Mouse (Mus musculus): ENCODE measurements around the gene Eml6. TPM values are rescaled to one million over a fixed set of nuclear protein-coding genes. Genes with fewer than 3 reads are reported as not detected.
"Not testable (repeated sequence)": the region's sequence is repeated elsewhere in the genome, so short reads cannot be mapped to it uniquely, and the experiment has no call there.

The Eml6 gene
- polyA plus RNA-seq, 1 experiment from 2014 or later, result 0.57 TPM

DNA sequence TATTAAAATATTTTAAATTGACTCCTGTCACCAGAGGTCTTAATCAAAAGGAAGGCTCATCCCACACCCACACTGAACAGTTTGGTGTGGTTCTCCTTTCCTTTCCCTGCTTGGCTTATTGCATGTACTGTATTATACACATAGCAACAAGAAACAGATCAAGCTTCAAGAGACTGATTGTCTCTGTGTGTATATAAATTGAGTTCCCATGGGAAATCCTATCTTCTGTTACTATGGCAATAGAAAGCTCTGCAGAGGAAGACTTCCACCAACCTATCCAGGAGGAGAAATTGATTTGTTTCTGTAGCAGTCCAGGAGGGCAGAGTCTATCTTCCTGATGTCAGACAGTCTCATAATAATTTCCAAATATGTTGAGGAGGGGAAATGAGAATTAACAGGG, 116.5 kb downstream of the Eml6 start:
- no peaks in the 10 kb centered on the region for H3K9me3 ChIP-seq (replicated peaks)
- ATAC-seq (replicated peaks; ENCODE audit: insufficient number of reproducible peaks, insufficient read depth, low FRiP score, low read depth), result no peak
- no peak overlapping the region for H3K4me2 ChIP-seq
- no peaks in the 10 kb centered on the region for H3K36me3 ChIP-seq
- no peak overlapping the region for H3K27ac ChIP-seq
- no peaks in the 10 kb centered on the region for H3K27me3 ChIP-seq
- H3K4me1 ChIP-seq (replicated peaks), result no peaks in the 10 kb centered on the region
- no peak overlapping the region for H3K4me3 ChIP-seq
- no peak overlapping the region for H3K9ac ChIP-seq

DNA sequence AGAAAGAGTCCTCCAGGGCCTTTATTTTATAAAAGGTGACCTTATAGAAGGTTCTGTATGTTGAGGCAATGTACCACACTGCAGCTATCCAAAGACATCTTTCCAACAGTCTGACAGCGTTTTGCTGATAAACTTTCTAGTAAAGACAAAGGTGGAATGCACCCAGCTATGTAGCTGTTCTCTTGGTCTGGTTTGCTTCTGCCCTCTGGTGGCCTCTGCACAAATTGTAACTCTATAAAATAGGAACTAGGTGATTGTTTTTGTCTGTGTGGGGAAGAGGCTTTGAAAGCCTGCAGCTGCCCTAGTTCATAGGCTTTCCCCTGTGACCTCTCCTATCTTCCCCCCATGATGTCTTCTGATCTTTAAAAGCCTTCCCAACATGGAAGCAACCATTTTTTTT, 140.7 kb downstream of the Eml6 start:
- no peaks in the 10 kb centered on the region for H3K9me3 ChIP-seq (replicated peaks)
- no peak overlapping the region for H3K4me2 ChIP-seq
- ATAC-seq (replicated peaks; ENCODE audit: insufficient number of reproducible peaks, insufficient read depth, low FRiP score, low read depth), result no peak
- H3K36me3 ChIP-seq, result no peaks in the 10 kb centered on the region
- no peaks in the 10 kb centered on the region for H3K4me1 ChIP-seq (replicated peaks)
- H3K4me3 ChIP-seq, result no peak overlapping the region
- no peak overlapping the region for H3K9ac ChIP-seq
- no peaks in the 10 kb centered on the region for H3K27me3 ChIP-seq
- H3K27ac ChIP-seq, result no peak overlapping the region
- WGBS, result 0% methylated on average over 1 of the region's 1 CpGs

DNA sequence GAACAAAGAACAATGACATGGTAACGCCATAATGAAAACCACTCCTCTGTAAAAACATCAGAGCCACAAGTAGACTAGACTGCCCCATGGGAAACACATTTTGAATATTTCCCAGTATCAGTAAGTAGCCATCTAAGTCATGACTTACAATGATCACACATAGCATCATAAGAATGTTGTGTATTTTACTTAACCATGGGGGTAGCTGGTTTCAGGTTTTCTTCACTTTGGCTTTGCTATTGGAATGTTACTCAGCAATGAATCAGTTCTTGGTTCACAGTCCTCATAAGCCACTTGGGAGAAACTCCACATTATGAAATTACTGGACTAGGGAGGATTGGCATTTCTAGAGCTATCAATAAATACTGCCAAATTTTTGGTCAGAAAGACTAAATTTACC, 141.5 kb downstream of the Eml6 start:
- no peak overlapping the region for H3K4me2 ChIP-seq
- H3K9ac ChIP-seq, result no peak overlapping the region
- WGBS, result 72% methylated on average over 1 of the region's 1 CpGs
- no peaks in the 10 kb centered on the region for H3K36me3 ChIP-seq
- no peaks in the 10 kb centered on the region for H3K4me1 ChIP-seq (replicated peaks)
- ATAC-seq (replicated peaks; ENCODE audit: insufficient number of reproducible peaks, insufficient read depth, low FRiP score, low read depth), result no peak
- H3K9me3 ChIP-seq (replicated peaks), result no peaks in the 10 kb centered on the region
- H3K27me3 ChIP-seq, result no peaks in the 10 kb centered on the region
- no peak overlapping the region for H3K27ac ChIP-seq
- H3K4me3 ChIP-seq, result no peak overlapping the region

DNA sequence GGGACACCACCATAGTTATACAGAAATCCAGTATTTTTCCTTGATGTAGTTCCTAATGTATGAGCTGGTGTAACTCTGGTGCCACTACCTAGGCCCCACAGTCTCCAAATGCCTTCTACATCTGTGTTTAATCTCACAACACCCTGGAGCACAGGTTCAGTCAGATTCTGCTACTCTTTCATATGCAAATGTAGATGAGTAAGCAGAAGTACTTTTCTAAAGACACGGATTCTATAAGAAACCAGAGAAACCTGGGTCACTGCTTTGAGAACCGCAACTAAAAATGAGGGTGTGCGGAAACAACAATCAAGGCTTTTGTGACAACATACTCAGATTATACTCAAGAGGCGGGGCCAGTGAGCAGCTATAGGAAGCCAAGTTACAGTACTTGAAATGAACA, 142.8 kb downstream of the Eml6 start:
- Histone ChIP-seq H3K4me1 (replicated peaks) (no peaks in the 10 kb centered on the region), H3K36me3 (no peaks in the 10 kb centered on the region), H3K27ac (no peak overlapping the region), H3K9ac (no peak overlapping the region), H3K4me2 (no peak overlapping the region), H3K27me3 (no peaks in the 10 kb centered on the region), H3K9me3 (replicated peaks) (no peaks in the 10 kb centered on the region), H3K4me3 (no peak overlapping the region)
- ATAC-seq (replicated peaks; ENCODE audit: insufficient number of reproducible peaks, insufficient read depth, low FRiP score, low read depth), result no peak
- WGBS, result 75% methylated on average over 4 of the region's 4 CpGs

DNA sequence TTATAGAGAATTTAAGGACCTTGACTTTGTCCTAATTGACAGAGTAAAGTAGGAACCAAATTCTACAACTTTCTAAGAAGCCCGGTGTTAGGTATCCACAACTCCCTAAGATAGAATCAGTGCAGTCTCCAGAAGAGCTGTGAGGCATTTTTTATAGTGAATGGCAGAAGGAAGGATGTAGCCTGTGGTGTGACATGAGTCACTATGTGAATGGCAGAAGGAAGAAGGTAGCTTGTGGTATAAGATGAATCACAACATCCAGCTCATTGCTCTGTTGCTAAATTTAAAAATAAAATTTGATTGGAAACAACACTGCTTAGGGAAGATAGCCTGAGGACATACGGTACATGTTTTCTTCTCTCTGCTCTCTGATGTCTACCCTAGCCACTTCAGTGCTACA, 146.2 kb downstream of the Eml6 start:
- Histone ChIP-seq H3K9me3 (replicated peaks) (no peaks in the 10 kb centered on the region), H3K4me3 (no peak overlapping the region), H3K27me3 (no peaks in the 10 kb centered on the region), H3K4me1 (replicated peaks) (no peaks in the 10 kb centered on the region), H3K4me2 (no peak overlapping the region), H3K27ac (no peak overlapping the region), H3K36me3 (no peaks in the 10 kb centered on the region), H3K9ac (no peak overlapping the region)
- no peak for ATAC-seq (replicated peaks; ENCODE audit: insufficient number of reproducible peaks, insufficient read depth, low FRiP score, low read depth)
- WGBS, result 61% methylated on average over 2 of the region's 2 CpGs

DNA sequence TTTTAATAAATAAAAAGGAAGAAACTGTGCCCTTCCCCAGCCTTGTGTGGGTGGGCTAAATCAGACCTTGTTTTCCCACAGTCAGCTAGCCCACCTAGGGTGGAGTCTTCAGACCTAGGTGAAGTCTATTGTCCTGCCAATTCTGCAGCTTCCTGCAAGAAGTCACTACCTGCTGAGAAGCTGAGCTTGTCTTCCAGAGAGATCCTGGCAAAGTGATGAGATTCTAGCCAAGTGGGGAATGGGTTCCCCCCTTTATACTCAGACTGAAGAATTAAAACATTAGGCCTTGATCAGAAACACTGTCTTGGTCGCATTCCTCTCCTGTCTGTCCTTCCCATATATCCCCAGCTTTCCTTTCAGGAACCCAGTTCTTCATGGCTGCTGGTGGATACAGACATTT, 147.9 kb downstream of the Eml6 start:
- H3K9ac ChIP-seq, result no peak overlapping the region
- 84% methylated on average over 1 of the region's 1 CpGs for WGBS
- no peak overlapping the region for H3K4me2 ChIP-seq
- no peaks in the 10 kb centered on the region for H3K4me1 ChIP-seq (replicated peaks)
- no peak overlapping the region for H3K4me3 ChIP-seq
- H3K36me3 ChIP-seq, result no peaks in the 10 kb centered on the region
- no peaks in the 10 kb centered on the region for H3K9me3 ChIP-seq (replicated peaks)
- no peak for ATAC-seq (replicated peaks; ENCODE audit: insufficient number of reproducible peaks, insufficient read depth, low FRiP score, low read depth)
- no peak overlapping the region for H3K27ac ChIP-seq
- no peaks in the 10 kb centered on the region for H3K27me3 ChIP-seq

DNA sequence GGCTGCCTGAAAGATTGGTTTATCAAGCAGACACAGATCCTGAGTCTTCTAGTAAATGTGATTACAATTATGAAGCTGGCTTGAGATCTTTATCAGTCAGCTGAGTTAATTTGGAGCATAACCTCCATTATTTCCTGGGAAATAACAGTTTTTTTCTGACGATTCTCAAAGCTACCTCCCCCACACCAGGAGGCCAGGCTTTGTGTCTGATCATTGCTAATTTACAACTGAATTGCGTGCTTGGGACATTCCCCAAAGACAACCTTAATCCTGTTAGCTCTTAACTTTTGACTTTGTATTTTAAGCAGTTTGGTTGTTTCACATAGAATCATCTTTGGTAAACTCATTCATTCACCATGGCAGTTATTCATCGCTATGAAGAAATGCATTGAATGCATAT, 148.6 kb downstream of the Eml6 start:
- Histone ChIP-seq H3K4me2 (no peak overlapping the region), H3K4me1 (replicated peaks) (no peaks in the 10 kb centered on the region), H3K4me3 (no peak overlapping the region), H3K9ac (no peak overlapping the region), H3K27me3 (no peaks in the 10 kb centered on the region), H3K9me3 (replicated peaks) (no peaks in the 10 kb centered on the region), H3K36me3 (no peaks in the 10 kb centered on the region), H3K27ac (no peak overlapping the region)
- no peak for ATAC-seq (replicated peaks; ENCODE audit: insufficient number of reproducible peaks, insufficient read depth, low FRiP score, low read depth)
- WGBS, result 82% methylated on average over 3 of the region's 3 CpGs

DNA sequence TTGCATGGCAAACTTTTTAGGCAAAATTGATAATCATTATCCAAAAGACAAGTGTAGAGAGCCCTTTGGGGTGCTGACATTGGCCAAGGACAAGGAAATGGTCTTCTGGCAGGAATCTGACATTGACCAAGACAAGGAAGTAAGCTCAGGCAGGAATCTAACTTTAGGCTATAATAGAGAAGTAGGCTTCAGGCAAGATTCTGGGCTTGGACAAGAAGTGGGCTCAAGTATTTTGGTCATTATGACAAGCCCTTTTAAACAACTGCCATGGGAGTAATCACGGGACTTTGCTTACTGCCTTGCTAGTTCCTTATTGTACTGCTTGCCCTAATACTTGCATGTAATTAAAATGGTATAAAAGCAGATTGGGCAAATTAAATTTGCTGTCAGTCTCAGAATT, 151.1 kb downstream of the Eml6 start:
- not testable (repeated sequence) for H3K4me3 ChIP-seq; H3K4me1 ChIP-seq (replicated peaks); H3K36me3 ChIP-seq; H3K27me3 ChIP-seq; ATAC-seq (replicated peaks; ENCODE audit: insufficient number of reproducible peaks, insufficient read depth, low FRiP score, low read depth); H3K9ac ChIP-seq; H3K27ac ChIP-seq; H3K4me2 ChIP-seq; H3K9me3 ChIP-seq (replicated peaks)
- 80% methylated on average over 1 of the region's 1 CpGs for WGBS

DNA sequence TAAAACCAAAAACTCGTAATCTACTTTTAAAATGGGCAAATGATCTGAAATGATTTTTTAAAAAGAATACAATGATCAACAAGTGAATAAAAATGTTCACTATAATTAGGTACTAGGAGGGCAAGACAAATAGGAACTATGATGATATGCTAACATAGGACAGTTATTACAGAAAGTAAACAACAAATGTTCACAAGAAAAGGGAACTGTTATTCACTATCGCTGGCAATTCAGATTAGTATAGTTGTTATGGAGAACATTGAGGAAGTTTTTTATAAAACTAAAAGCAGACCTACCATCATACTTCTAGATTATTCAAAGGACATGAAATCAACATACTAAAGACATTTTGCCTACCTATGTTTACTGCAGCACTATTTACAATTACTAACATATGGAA, 155.7 kb downstream of the Eml6 start:
- no peak overlapping the region for H3K4me3 ChIP-seq
- no peak overlapping the region for H3K27ac ChIP-seq
- H3K9ac ChIP-seq, result no peak overlapping the region
- no peaks in the 10 kb centered on the region for H3K9me3 ChIP-seq (replicated peaks)
- H3K27me3 ChIP-seq, result no peaks in the 10 kb centered on the region
- 81% methylated on average over 2 of the region's 2 CpGs for WGBS
- no peak overlapping the region for H3K4me2 ChIP-seq
- H3K4me1 ChIP-seq (replicated peaks), result no peaks in the 10 kb centered on the region
- ATAC-seq (replicated peaks; ENCODE audit: insufficient number of reproducible peaks, insufficient read depth, low FRiP score, low read depth), result no peak
- no peaks in the 10 kb centered on the region for H3K36me3 ChIP-seq

DNA sequence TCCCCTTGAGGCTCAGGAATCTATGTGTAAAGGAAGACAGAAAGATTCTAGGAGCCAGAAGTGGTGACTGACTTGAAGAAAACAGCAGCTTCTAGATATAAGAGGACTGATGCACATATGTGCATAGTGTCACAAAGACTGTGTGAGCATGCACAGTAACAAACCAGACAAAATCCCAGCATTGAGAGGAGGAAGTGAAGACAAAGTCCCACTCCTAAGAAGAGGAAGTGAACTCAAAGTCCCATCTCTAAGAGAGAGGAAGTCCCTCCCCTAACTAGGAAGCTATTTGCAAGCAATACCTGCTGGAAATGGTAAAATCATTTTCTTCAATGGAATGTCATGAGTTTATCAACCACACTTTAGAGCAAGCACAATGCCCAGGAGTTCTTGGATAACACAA, 161.6 kb downstream of the Eml6 start:
- Histone ChIP-seq H3K4me2 (no peak overlapping the region), H3K9me3 (replicated peaks) (no peaks in the 10 kb centered on the region), H3K36me3 (no peaks in the 10 kb centered on the region), H3K4me1 (replicated peaks) (no peaks in the 10 kb centered on the region), H3K4me3 (no peak overlapping the region), H3K9ac (no peak overlapping the region), H3K27me3 (no peaks in the 10 kb centered on the region), H3K27ac (no peak overlapping the region)
- no peak for ATAC-seq (replicated peaks; ENCODE audit: insufficient number of reproducible peaks, insufficient read depth, low FRiP score, low read depth)

DNA sequence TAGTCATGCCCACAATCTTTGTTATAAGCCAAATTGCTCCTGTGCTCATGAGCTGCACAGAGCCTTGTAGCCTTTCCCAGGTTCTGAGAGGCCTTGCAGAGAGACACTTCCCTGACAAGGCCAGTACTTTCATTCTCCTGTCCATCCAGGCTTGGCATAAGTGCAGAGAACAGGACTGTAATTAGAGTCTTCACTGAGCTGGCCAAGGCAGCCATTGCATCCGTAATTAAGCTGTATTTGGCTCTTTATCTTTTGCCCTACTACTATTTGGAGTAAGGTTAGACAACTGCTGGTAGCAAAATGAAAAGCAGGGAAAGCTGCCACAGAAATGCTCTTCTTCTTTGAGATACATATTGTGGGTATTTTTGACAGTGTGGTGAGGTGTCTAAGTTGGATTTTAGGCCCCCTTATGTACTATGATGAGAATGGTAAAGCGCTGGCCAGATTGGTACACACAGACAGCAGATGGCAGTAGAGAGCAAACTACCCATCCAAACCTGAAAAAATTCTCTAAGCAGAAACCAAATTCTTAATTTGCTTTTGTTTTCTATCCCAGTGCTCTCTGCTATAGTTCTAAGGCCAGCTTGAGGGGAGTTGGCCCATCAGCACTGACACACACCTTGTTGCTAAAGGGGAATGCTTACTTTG, 164.0 kb downstream of the Eml6 start:
- Histone ChIP-seq H3K27ac (no peak overlapping the region), H3K9me3 (replicated peaks) (no peaks in the 10 kb centered on the region), H3K9ac (no peak overlapping the region), H3K4me1 (replicated peaks) (no peaks in the 10 kb centered on the region), H3K4me3 (no peak overlapping the region), H3K36me3 (no peaks in the 10 kb centered on the region), H3K27me3 (no peaks in the 10 kb centered on the region), H3K4me2 (no peak overlapping the region)
- WGBS, result 50% methylated on average over 2 of the region's 2 CpGs
- ATAC-seq (replicated peaks; ENCODE audit: insufficient number of reproducible peaks, insufficient read depth, low FRiP score, low read depth), result no peak

DNA sequence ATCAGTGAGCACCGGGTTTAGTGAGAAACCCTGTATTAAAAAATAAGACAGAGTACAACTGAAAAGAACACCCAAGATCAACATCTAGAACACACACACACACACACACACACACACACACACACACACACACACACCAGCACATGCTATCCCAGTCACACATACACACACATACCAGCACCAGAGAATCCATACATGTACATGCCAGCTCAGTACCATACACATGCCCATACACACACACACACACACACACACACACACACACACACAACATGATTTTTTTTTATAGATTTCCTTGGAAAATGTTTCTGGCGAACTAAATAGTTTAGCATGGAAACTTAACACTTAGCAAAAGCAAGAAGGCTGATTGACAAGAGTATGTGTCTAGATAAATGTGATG, 164.8 kb downstream of the Eml6 start:
- no peak overlapping the region for H3K4me2 ChIP-seq
- H3K9me3 ChIP-seq (replicated peaks), result no peaks in the 10 kb centered on the region
- no peak overlapping the region for H3K9ac ChIP-seq
- ATAC-seq (replicated peaks; ENCODE audit: insufficient number of reproducible peaks, insufficient read depth, low FRiP score, low read depth), result no peak
- H3K27me3 ChIP-seq, result no peaks in the 10 kb centered on the region
- WGBS, result 72% methylated on average over 2 of the region's 2 CpGs
- no peaks in the 10 kb centered on the region for H3K36me3 ChIP-seq
- no peak overlapping the region for H3K27ac ChIP-seq
- no peaks in the 10 kb centered on the region for H3K4me1 ChIP-seq (replicated peaks)
- no peak overlapping the region for H3K4me3 ChIP-seq
